Mouse (Mus musculus) left cerebral cortex, postnatal 36 days (tissue): ENCODE measurements around the gene Syt17. TPM values are rescaled to one million over a fixed set of nuclear protein-coding genes. Genes with fewer than 3 reads are reported as not detected.
A peak's percentile ranks its signal among the peaks of the same experiment; 100 is the strongest.

Source experiments
- DNase-seq, 2 experiments: peaks; one replicate each; pipeline ENCODE4 v3.0.0; 2021 to 2022; ENCODE audit warnings: low spot score in 2 of 2, mixed read lengths in 1 of 2
- intact Hi-C: fragments of 180-260 bp; cut with DNase I; formaldehyde crosslinking; loops from one replicate; pipeline ENCODE4 v1.15.1; 2025
- total RNA-seq, 2 experiments: library from RNA; stranded (reverse); gene quantifications; 2 replicates each; pipeline ENCODE4 v1.2.3; 2021

Syt17 gene
- total RNA-seq: 10 to 100 TPM; 55.3 to 70.6 TPM

GRCm38 (mm10) chr7:118448134-118448967 is at the start of gene Syt17:
Gene Syt17 (minus strand): TSS chr7:118448222.
- intact Hi-C loops: loop anchor here (1.0 to 10.0 kb wide), 3 partner anchors 70 to 236 kb away; no protein-coding TSS in a partner anchor
- DNase-seq: peak; percentile 49 to 52

DNA sequence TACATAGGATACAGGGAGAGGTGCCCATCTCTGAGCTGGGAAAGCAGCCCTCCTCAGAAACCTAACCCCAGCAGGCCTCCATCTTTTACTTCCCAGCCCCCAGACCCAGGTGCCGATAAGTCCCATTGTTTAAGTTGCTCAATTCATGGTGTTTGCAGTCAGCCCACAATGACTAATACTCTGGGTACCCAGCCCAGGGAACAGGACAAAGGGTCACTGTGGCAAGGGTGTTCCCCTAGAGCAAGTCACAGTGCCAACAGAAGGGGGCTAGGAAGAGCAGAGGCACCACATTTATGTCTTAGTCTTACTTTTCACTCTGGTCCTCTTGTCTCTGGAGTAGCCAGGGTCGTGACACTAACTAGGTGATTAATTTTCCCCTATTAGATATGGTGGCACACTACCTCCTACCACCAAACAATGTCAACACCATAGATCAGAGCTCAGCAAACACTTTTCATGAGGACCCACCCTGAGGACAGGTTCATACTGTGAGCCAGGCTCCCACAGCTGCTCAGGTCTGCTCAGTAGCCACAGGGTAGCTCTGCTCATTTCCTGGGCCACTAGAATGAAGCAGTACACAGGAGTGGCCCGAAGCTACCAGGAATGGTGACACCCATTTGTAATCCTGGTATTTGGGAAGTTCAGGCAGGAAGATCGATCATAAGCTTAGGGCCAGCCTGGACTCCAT is 47.0 kb upstream of the Syt17 start:
- intact Hi-C loops: no loop called here
- no peak for DNase-seq

- no peak for DNase-seq
- intact Hi-C loops: no loop called here
Measured at GRCm38 (mm10) chr7:118493892-118494291, 45.9 kb upstream of the Syt17 start.

GRCm38 (mm10) chr7:118491431-118492147 is 43.6 kb upstream of the Syt17 start, which contains the start of gene Itpripl2:
Gene Itpripl2 (minus strand): TSS chr7:118491975.
- DNase-seq: peak; percentile 15 to 23
- intact Hi-C loops: no loop called here

DNA sequence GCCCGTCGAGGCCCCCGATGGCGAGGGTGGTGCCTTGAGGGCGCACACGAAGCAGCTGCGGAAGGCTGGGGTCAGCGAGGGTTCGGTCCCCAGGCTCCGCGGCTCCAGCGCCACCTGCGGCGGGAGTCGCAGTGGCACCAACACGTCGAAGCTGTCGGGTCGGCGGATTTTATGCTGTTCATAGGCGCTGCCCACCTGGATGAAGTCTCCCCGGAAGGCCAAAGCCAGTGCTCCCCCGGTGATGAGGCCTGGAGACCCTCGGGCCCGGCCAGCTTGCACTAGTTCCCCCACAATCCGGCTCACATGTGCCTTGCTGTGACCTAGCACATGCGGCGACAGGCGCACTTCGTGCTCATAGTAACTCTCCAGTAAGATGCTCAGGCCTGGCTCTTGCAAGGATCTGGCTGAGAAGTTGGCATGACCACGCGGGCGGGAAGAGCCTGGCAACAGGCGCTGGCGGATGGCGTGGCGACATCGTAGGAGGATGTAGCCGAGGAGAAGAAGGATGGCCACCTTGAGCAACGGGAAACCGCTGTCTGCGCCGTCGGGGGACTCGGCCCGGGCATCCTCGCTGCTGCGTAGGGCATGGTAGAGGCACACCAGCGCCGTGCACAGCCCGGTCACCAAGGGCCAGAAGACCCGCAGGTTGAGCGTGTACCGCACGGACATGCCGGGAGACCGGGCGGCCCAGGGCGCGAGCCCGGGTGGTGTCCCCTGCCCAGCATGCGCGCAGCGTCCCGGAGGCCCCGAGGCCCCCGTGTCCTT is 42.8 kb upstream of the Syt17 start:
- intact Hi-C loops: no loop called here
- peak in 1 of 2 experiments; percentile 20 for DNase-seq

GRCm38 (mm10) chr7:118489706-118490665 is 42.0 kb upstream of the Syt17 start:
- no peak for DNase-seq
- intact Hi-C loops: no loop called here

DNA sequence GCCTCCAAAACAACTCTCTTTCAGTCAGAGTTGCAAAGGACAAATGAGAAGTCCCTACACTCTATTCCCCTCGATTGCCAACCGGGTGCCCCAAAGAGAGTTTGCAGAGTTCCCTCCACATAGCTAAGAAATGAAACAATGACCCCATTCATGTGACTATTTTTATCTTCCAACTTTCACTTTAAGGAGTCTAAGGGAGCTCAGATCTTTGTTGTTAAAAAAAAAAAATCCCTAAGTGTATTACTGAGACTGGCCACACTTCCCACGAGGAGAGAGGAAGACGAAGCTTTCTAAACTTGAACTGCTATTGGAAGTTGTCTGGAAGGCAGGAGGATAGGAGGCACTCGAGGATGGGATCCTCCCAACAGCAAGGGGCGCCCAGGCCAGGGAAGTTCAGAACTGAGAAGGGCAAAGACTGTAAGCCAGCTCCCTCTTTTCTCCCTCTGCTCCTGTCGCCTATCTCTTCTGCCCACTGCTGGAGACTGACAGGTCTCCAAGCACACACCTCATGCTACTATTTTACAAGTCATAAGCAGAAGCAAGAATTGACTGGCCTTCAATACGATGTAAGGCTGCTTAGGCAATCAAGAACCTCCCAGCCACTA is 40.1 kb upstream of the Syt17 start:
- intact Hi-C loops: no loop called here
- DNase-seq: no peak

GRCm38 (mm10) chr7:118486917-118487316 is 38.9 kb upstream of the Syt17 start:
- intact Hi-C loops: no loop called here
- DNase-seq: no peak

DNA sequence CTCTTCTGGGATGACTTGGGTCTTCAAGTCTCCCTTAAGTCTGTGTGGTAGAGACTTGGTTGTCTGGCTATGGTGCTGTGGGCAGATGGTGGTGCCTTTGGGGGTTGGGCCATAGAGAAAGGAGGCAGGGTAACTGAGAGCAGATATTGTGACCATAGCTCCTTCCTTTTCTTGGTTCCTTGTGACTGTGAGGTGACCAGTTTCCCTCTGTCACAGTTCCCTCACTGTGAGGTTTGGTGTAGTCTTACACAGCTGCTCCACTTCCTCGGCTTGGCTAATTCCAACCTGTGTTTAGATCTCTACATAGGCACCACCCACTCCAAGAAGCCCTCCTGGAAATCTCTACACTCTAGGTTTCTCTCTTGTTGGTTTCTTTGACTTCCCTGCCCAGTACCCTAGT is 36.0 kb upstream of the Syt17 start:
- intact Hi-C loops: no loop called here
- no peak for DNase-seq

GRCm38 (mm10) chr7:118482001-118482400 is 34.0 kb upstream of the Syt17 start:
- no peak for DNase-seq
- intact Hi-C loops: no loop called here

GRCm38 (mm10) chr7:118481047-118481810 is 33.2 kb upstream of the Syt17 start:
- DNase-seq: no peak
- intact Hi-C loops: no loop called here

DNA sequence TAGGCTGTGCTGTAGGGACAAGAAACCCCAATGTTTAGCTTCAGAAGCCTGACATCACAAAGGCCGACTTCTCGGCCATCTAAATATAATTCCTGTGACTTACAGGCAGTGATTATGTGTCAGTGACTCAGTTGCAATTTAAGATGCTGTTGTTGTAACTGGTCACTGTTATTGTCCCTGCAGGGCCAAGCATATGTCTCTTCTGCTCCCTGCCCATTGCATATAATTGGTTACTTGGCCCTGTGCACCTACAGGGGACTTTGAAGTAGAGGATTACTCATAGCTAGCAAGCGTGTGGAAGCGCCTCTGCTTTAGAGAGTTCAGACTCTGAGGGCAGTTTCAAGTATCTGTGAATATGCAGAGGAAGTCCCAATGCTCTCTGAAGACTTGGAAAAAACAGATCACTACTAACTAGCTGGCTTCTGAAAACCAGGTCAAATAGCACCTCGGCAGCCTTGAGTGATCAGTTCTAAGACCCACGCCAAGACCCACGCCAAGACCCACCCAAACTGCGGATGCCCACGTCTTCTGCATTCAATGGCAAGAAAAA is 32.2 kb upstream of the Syt17 start:
- intact Hi-C loops: no loop called here
- no peak for DNase-seq

DNA sequence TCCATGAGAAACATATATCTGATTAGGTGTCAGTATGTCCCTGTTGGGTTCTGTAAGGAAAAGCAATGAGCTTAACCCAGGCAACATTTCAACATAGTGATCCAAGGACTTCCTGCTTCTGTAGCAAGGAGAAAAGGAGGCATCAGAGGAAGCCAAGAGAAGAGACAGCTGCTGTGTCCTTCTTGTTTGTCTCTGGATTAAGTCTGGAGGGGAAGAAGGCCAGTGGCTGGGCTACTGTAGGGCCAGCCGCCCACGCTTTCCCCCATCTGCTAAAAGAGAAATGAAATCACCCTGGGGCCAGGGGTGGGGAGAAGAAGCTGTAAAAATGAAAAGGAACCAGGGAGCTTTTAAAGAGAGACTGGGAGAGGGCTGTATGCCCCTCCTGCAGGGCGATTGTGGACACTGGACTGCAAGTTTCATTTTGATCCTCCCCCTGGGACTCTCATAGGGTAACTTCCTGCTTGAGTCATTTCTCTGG is 30.9 kb upstream of the Syt17 start:
- intact Hi-C loops: no loop called here

GRCm38 (mm10) chr7:118476428-118476827 is 28.4 kb upstream of the Syt17 start:
- intact Hi-C loops: no loop called here

More for the DNA sequence above, 30.9 kb upstream of the Syt17 start:
- DNase-seq: no peak

DNA sequence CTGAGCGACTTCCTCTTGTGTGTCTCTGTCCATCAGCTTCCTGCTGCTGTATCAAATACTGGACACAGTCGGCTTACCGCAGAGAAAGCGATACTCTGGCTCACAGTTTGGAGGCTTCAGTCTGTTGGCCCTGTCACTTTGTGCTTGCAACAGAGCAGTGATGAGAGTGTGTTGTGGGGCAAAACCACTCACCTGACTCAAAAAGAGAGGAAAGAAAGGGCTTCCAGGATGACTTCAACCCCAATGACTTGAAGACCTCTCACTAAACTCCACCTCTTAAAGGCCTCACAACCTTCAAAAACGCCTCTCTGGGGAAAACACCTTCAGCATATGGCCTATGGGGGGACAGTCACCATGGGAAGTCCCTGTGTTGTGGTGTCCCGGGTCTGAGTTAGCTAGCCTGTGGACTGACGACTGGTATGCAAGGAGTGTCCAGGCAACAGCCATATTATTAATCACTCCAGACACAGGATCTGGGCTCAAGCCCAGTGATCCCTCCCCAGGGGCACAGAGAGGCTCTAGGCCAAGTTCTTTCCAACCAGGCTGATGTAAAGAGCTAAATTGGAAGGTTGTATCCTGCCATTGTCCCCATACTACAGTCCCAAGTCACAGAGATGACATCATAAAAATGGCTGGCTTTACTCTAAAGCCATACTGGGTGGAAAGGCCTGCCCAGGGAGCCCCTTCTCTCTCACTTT is 27.1 kb upstream of the Syt17 start:
- no peak for DNase-seq
- intact Hi-C loops: no loop called here

More at GRCm38 (mm10) chr7:118476428-118476827, 28.4 kb upstream of the Syt17 start:
- DNase-seq: no peak

- intact Hi-C loops: no loop called here
- no peak for DNase-seq
Measured at GRCm38 (mm10) chr7:118472886-118473285, 24.9 kb upstream of the Syt17 start.
